Mouse (Mus musculus) thymus, adult 2 months (tissue): ENCODE data around the gene Nicn1. TPM values are rescaled to one million over a fixed set of nuclear protein-coding genes. Genes with fewer than 3 reads are reported as not detected.

Experiments used
- DNase-seq: peaks from one replicate; pipeline ENCODE4 v3.0.0; 2021
- H3K27ac ChIP-seq: fragments of 200-500 bp; 2 replicates; pipeline ENCODE4 v1.5.1; 2012; ENCODE audit warnings: low read length, control low read depth; ENCODE audit not compliant: control insufficient read depth, insufficient read depth
- H3K27me3 ChIP-seq: fragments of 200-500 bp; 2 replicates; pipeline ENCODE4 v1.6.1; 2012; ENCODE audit warnings: mild to moderate bottlenecking, low read length, moderate library complexity, mixed read lengths; ENCODE audit not compliant: control insufficient read depth, insufficient read depth
- H3K36me3 ChIP-seq: fragments of 200-500 bp; 2 replicates; pipeline ENCODE4 v1.6.1; 2012; ENCODE audit warnings: mild to moderate bottlenecking, low read length, moderate library complexity; ENCODE audit not compliant: control insufficient read depth, insufficient read depth
- H3K4me1 ChIP-seq: fragments of 200-500 bp; replicated peaks from 2 replicates; pipeline ENCODE4 v1.6.1; 2012; ENCODE audit warnings: low read length; ENCODE audit not compliant: control insufficient read depth, insufficient read depth
- H3K4me3 ChIP-seq: fragments of 200-500 bp; 2 replicates; pipeline ENCODE4 v1.5.1; 2012; ENCODE audit warnings: mild to moderate bottlenecking, low read length, control low read depth, moderate library complexity; ENCODE audit not compliant: control insufficient read depth, insufficient read depth
- CTCF ChIP-seq: fragments of 200-500 bp; IDR thresholded peaks from 2 replicates; pipeline ENCODE4 v1.5.1; 2012; ENCODE audit warnings: mild to moderate bottlenecking, control low read depth, low read length, moderate library complexity, borderline replicate concordance; ENCODE audit not compliant: control insufficient read depth, poor library complexity, insufficient read depth; ENCODE audit errors: extremely low read depth
- POLR2A ChIP-seq: fragments of 200-500 bp; IDR thresholded peaks from 2 replicates; pipeline ENCODE4 v1.6.1; 2012; ENCODE audit warnings: mild to moderate bottlenecking, low read length, control low read depth, moderate library complexity; ENCODE audit not compliant: control insufficient read depth, poor library complexity, insufficient read depth; ENCODE audit errors: extremely low read depth
- WGBS: fragments of 180-500 bp; shearing (Covaris S2); methylation state at CpG from one replicate; pipeline ENCODE4 v1.1.7; 2018; 5-methylcytosine and 5-hydroxymethylcytosine counted together
- polyA plus RNA-seq: library from polyadenylated mRNA; depleted of rRNA; stranded (reverse); fragments of >200 nt; gene quantifications from 2 replicates; pipeline ENCODE4 v1.2.3, GENCODE M21; 2012

The Nicn1 gene
- polyA plus RNA-seq, 1 experiment: 9.0 TPM

GRCm38 (mm10) chr9:108340258-108341138 is 50.3 kb downstream of the Nicn1 start:
- Histone ChIP-seq H3K4me3 (peak overlapping the region; percentile 95), H3K36me3 (peaks cover 2% of the 10 kb centered on the region), H3K27me3 (no peaks in the 10 kb centered on the region), H3K27ac (peak overlapping the region; percentile 88), H3K4me1 (peaks cover 28% of the 10 kb centered on the region)
- WGBS: 6% methylated on average over 10 of the region's 10 CpGs
- TF ChIP-seq POLR2A: no peak
- no peak for TF ChIP-seq CTCF
- peak; percentile 34 for DNase-seq

GRCm38 (mm10) chr9:108341139-108341475 is 50.9 kb downstream of the Nicn1 start:
- Histone ChIP-seq H3K27me3 (no peaks in the 10 kb centered on the region), H3K4me3 (no peak overlapping the region), H3K27ac (peak overlapping the region; percentile 29), H3K4me1 (peaks cover 28% of the 10 kb centered on the region), H3K36me3 (no peaks in the 10 kb centered on the region)
- TF ChIP-seq CTCF: no peak
- TF ChIP-seq POLR2A: no peak
- 23% methylated on average over 5 of the region's 5 CpGs for WGBS
- peak; percentile 9 for DNase-seq

GRCm38 (mm10) chr9:108341801-108342200 is 51.6 kb downstream of the Nicn1 start:
- Histone ChIP-seq H3K4me1 (peaks cover 30% of the 10 kb centered on the region), H3K27ac (peak overlapping the region; percentile 4; the same call in 1 of the 2 replicates), H3K27me3 (no peaks in the 10 kb centered on the region), H3K36me3 (no peaks in the 10 kb centered on the region), H3K4me3 (no peak overlapping the region)
- no peak for TF ChIP-seq CTCF
- no peak for TF ChIP-seq POLR2A
- no peak for DNase-seq

- Histone ChIP-seq H3K4me1 (peaks cover 33% of the 10 kb centered on the region), H3K36me3 (no peaks in the 10 kb centered on the region), H3K27ac (0 out of 2 replicates have a peak overlapping the region, but pooled peaks have one; percentile 45), H3K4me3 (no peak overlapping the region), H3K27me3 (no peaks in the 10 kb centered on the region)
- peak; percentile 30 for DNase-seq
- WGBS: 2% methylated on average over 5 of the region's 5 CpGs
- no peak for TF ChIP-seq POLR2A
- TF ChIP-seq CTCF: no peak
Measured at GRCm38 (mm10) chr9:108342301-108342831, 52.1 kb downstream of the Nicn1 start.

GRCm38 (mm10) chr9:108343331-108343730 is 53.1 kb downstream of the Nicn1 start:
- TF ChIP-seq POLR2A: no peak
- no peak for TF ChIP-seq CTCF
- no peak overlapping the region for H3K4me3 ChIP-seq
- no peaks in the 10 kb centered on the region for H3K27me3 ChIP-seq
- DNase-seq: no peak
- H3K36me3 ChIP-seq: no peaks in the 10 kb centered on the region
- H3K27ac ChIP-seq: no peak overlapping the region; the same call in 1 of the 2 replicates
- 93% methylated on average over 3 of the region's 3 CpGs for WGBS
- peaks cover 33% of the 10 kb centered on the region for H3K4me1 ChIP-seq

- Histone ChIP-seq H3K36me3 (no peaks in the 10 kb centered on the region), H3K4me1 (peaks cover 32% of the 10 kb centered on the region), H3K27ac (no peak overlapping the region), H3K4me3 (no peak overlapping the region), H3K27me3 (no peaks in the 10 kb centered on the region)
- DNase-seq: no peak
- 95% methylated on average over 1 of the region's 1 CpGs for WGBS
- TF ChIP-seq CTCF (no peak), POLR2A (no peak)
Measured at GRCm38 (mm10) chr9:108343835-108344234, 53.6 kb downstream of the Nicn1 start.
